Mouse (Mus musculus) olfactory bulb, adult 2 months (tissue): Measurements from ENCODE around the gene Cntnap1. TPM values are rescaled to one million over a fixed set of nuclear protein-coding genes. Genes with fewer than 3 reads are reported as not detected.

Experiments
- H3K27ac ChIP-seq: fragments of 200-500 bp; 2 replicates; pipeline ENCODE4 v1.5.1; 2012; ENCODE audit warnings: low read depth, low read length; ENCODE audit not compliant: insufficient read depth
- H3K4me1 ChIP-seq: fragments of 200-500 bp; 2 replicates; pipeline ENCODE4 v1.6.1; 2012; ENCODE audit warnings: low read length; ENCODE audit not compliant: control insufficient read depth, insufficient read depth
- H3K4me3 ChIP-seq: fragments of 200-500 bp; 2 replicates; pipeline ENCODE4 v1.5.1; 2012; ENCODE audit warnings: mild to moderate bottlenecking, low read depth, low read length, moderate library complexity; ENCODE audit not compliant: insufficient read depth
- CTCF ChIP-seq: fragments of 200-500 bp; IDR thresholded peaks from 2 replicates; pipeline ENCODE4 v1.5.1; 2012; ENCODE audit warnings: low read depth, mild to moderate bottlenecking, low read length, moderate library complexity; ENCODE audit not compliant: insufficient read depth
- POLR2A ChIP-seq: fragments of 200-500 bp; IDR thresholded peaks from 2 replicates; pipeline ENCODE4 v1.6.1; 2012; ENCODE audit warnings: mild to moderate bottlenecking, low read depth, low read length, moderate library complexity; ENCODE audit not compliant: insufficient read depth
- WGBS: fragments of 180-500 bp; shearing (Covaris S2); methylation state at CpG from one replicate; pipeline ENCODE4 v1.1.7; 2018; 5-methylcytosine and 5-hydroxymethylcytosine counted together
- polyA plus RNA-seq: library from polyadenylated mRNA; stranded (reverse); fragments of >200 nt; gene quantifications from 2 replicates; pipeline ENCODE4 v1.2.4, GENCODE M21; 2012; ENCODE audit warnings: low replicate concordance; ENCODE audit not compliant: missing spikeins, insufficient read depth, insufficient read length

The Cntnap1 gene
- polyA plus RNA-seq, 1 experiment, result not detected

- TF ChIP-seq POLR2A (no peak), CTCF (no peak)
- Histone ChIP-seq H3K27ac (no peak overlapping the region), H3K4me1 (peaks cover 13% of the 10 kb centered on the region), H3K4me3 (peak overlapping the region; percentile 78)
- WGBS, result 19% methylated on average over 25 of the region's 25 CpGs
These were observed 55.2 kb downstream of the Cntnap1 start for GRCm38 (mm10) chr11:101225331-101226064.

GRCm38 (mm10) chr11:101226065-101226701 lies 55.9 kb downstream of the Cntnap1 start, which contains the start of gene Ezh1:
Ezh1 (minus strand) TSS chr11:101226463.
- H3K27ac ChIP-seq, result no peak within 1 kb of the TSS
- TF ChIP-seq CTCF, result no peak
- TF ChIP-seq POLR2A, result peak; percentile 51; the same call in 1 of the 2 replicates
- peaks cover 20% of the 10 kb centered on the region for H3K4me1 ChIP-seq
- under 1% methylated on average over 55 of the region's 56 CpGs for WGBS
- peak within 1 kb of the TSS; percentile 78 for H3K4me3 ChIP-seq

DNA sequence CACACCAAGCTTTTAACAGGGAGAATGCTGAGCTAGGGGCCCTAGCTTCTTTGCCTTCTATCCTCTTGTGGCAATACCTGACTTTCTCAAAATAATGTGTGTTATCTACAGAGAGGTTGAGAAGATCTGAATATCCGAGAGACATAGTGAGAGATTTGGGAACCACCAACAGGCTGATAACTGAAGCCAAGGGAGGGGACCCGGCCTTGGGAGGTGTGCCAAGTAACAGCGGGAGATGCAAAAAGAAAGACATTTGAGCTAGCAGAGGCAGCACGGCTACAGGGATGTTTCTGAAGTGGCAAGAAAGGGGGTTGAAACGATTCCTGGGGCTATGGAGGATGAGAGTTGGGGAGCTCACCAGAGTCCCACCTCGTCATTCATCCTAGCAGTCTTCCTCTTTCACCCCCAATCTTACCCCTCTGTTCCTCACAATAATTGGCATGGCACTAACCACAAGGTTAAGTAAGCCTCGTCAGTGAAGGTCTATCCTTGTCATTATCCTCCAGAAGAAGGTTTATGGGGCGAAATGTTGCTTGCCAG lies 59.1 kb downstream of the Cntnap1 start:
- Histone ChIP-seq H3K4me1 (peaks cover 30% of the 10 kb centered on the region), H3K27ac (peak overlapping the region; percentile 96), H3K4me3 (no peak overlapping the region)
- TF ChIP-seq POLR2A (no peak), CTCF (no peak)
- 25% methylated on average over 8 of the region's 8 CpGs for WGBS

DNA sequence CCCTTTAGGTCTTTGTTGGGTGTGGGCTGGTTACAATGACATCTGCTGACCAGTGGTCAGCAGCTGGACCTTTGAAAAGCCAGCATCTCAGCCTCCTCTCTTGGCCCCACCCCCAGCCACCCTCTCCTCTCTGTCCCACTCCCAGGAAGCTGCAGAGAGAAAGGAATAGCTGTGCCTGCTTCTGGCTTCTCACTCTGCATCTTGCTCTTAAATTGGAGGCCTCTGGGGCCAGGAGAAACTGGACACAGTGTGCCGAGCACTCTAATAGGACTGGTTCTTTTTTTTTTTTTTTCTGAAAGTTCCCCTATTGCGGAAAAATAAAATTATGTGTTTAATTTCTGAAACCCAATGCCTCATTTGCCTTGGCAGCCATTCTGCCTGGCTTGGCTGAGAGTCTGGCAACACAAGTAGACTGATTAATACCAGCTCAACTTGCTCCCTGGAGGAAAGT lies 59.8 kb downstream of the Cntnap1 start:
- WGBS, result 8% methylated on average over 2 of the region's 2 CpGs
- peak overlapping the region; percentile 96 for H3K27ac ChIP-seq
- H3K4me3 ChIP-seq, result no peak overlapping the region
- H3K4me1 ChIP-seq, result peaks cover 30% of the 10 kb centered on the region
- TF ChIP-seq CTCF (no peak), POLR2A (no peak)

GRCm38 (mm10) chr11:101230526-101230925 lies 60.2 kb downstream of the Cntnap1 start:
- H3K4me1 ChIP-seq, result peaks cover 30% of the 10 kb centered on the region
- WGBS, result 13% methylated on average over 5 of the region's 5 CpGs
- H3K27ac ChIP-seq, result peak overlapping the region; percentile 96
- TF ChIP-seq POLR2A, result no peak
- TF ChIP-seq CTCF, result no peak
- H3K4me3 ChIP-seq, result no peak overlapping the region

- no peak for TF ChIP-seq CTCF
- 0 out of 2 replicates have a peak, but pooled peaks have one; percentile 12 for TF ChIP-seq POLR2A
- Histone ChIP-seq H3K4me3 (no peak overlapping the region), H3K27ac (peak overlapping the region; percentile 96), H3K4me1 (peaks cover 30% of the 10 kb centered on the region)
- 9% methylated on average over 18 of the region's 18 CpGs for WGBS
These were observed 60.9 kb downstream of the Cntnap1 start for GRCm38 (mm10) chr11:101230991-101231871.

DNA sequence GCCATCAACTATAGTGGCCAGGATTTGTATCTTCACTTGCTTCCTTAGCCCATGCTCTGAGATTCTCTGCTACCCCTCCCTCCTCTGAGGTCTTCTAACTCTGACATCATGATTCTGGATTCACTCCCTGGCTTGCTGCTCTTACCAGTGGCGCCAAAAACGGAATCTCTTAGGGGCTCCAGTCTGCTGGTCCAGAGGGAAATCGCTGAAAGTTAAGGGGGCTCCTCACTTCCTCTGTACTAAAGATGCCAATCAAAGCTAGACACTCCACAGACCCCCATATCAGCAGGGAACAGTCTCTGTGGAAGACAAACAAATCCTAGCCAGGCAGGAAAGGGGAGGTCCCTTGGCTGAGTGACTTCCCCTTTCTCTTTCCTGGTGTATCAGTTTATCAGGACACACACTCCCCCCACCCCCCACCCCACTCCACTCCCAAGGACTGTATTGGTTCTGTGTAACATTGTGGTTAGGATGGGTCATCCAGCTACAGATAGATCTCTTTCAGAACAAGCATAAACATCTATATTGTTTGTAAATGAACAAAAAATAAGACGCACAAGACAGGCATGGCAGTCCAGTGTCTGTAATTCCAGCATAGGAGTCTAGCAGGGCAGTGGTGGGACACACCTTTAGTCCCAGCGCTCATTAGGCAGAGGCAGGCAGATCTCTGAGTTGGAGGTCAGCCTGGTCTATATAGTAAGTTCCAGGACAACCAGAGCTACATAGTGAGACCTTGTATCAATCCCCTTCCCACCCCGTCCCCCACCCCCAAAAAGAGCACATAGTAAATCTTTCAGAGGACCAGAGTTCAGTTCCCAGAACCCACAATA lies 61.9 kb downstream of the Cntnap1 start:
- WGBS, result 51% methylated on average over 6 of the region's 6 CpGs
- no peak for TF ChIP-seq CTCF
- TF ChIP-seq POLR2A, result no peak

GRCm38 (mm10) chr11:101233240-101233639 lies 62.9 kb downstream of the Cntnap1 start:
- Histone ChIP-seq H3K4me1 (peaks cover 32% of the 10 kb centered on the region), H3K27ac (no peak overlapping the region), H3K4me3 (no peak overlapping the region)
- TF ChIP-seq POLR2A, result no peak
- 90% methylated on average over 1 of the region's 1 CpGs for WGBS

More for the DNA sequence above, 61.9 kb downstream of the Cntnap1 start:
- Histone ChIP-seq H3K4me1 (peaks cover 28% of the 10 kb centered on the region), H3K27ac (peak overlapping the region; percentile 96), H3K4me3 (no peak overlapping the region)
